Mouse (Mus musculus) forebrain, embryonic 14.5 days (tissue): ENCODE data around the gene Nudt1. TPM values are rescaled to one million over a fixed set of nuclear protein-coding genes. Genes with fewer than 3 reads are reported as not detected.

Experiments used
- ATAC-seq: fragments of 200-750 bp; cut with Nextera tagmentation; 2 replicates; pipeline ENCODE4 v1.8.0; 2017; ENCODE audit warnings: mild to moderate bottlenecking, moderate library complexity
- DNase-seq: peaks from one replicate; pipeline ENCODE4 v3.0.0-alpha.2; 2015; ENCODE audit warnings: low spot score
- H3K27ac ChIP-seq: fragments of 300-500 bp; sonication (generic); 2 replicates; pipeline ENCODE4 v1.5.1; 2014; ENCODE audit warnings: low read depth, mild to moderate bottlenecking, control low read depth, low read length, moderate library complexity
- H3K27me3 ChIP-seq: fragments of 300-500 bp; sonication (generic); replicated peaks from 2 replicates; pipeline ENCODE4 v1.6.1; 2014; ENCODE audit warnings: low read length, control low read depth, mixed read lengths; ENCODE audit not compliant: control insufficient read depth, insufficient read depth
- H3K36me3 ChIP-seq: fragments of 300-500 bp; sonication (generic); 2 replicates; pipeline ENCODE4 v1.6.1; 2014; ENCODE audit warnings: low read length, control low read depth; ENCODE audit not compliant: control insufficient read depth, insufficient read depth
- H3K4me1 ChIP-seq: fragments of 300-500 bp; sonication (generic); 2 replicates; pipeline ENCODE4 v1.6.1; 2014; ENCODE audit warnings: antibody characterized with exemption, low read length, control low read depth; ENCODE audit not compliant: control insufficient read depth, insufficient read depth
- H3K4me2 ChIP-seq: fragments of 300-500 bp; sonication (generic); 2 replicates; pipeline ENCODE4 v1.6.1; 2014; ENCODE audit warnings: mild to moderate bottlenecking, control low read depth, low read length
- H3K4me3 ChIP-seq: fragments of 300-500 bp; sonication (generic); 2 replicates; pipeline ENCODE4 v1.5.1; 2014; ENCODE audit warnings: low read depth, low read length, control low read depth
- H3K9ac ChIP-seq: fragments of 300-500 bp; sonication (generic); 2 replicates; pipeline ENCODE4 v1.6.1; 2014; ENCODE audit warnings: mild to moderate bottlenecking, low read length, control low read depth, moderate library complexity
- H3K9me3 ChIP-seq: fragments of 300-500 bp; sonication (generic); replicated peaks from 2 replicates; pipeline ENCODE4 v1.6.1; 2016; ENCODE audit warnings: low read length, control low read depth, mixed read lengths; ENCODE audit not compliant: control insufficient read depth
- WGBS: fragments of 180-500 bp; shearing (Covaris S2); extraction: QIAGEN DNeasy Blood & Tissue Kit; methylation state at CpG from one replicate; pipeline ENCODE4 v1.1.7; 2014; 5-methylcytosine and 5-hydroxymethylcytosine counted together
- polyA plus RNA-seq: library from polyadenylated mRNA; unstranded; fragments of >200 nt; fragmentation: Nextera tagmentation; extraction: Ambion mirVana; gene quantifications from 2 replicates; pipeline ENCODE4 v1.2.1, GENCODE M21; 2014

Nudt1 gene
- polyA plus RNA-seq, 1 experiment from 2014 or later = 24.5 TPM

DNA sequence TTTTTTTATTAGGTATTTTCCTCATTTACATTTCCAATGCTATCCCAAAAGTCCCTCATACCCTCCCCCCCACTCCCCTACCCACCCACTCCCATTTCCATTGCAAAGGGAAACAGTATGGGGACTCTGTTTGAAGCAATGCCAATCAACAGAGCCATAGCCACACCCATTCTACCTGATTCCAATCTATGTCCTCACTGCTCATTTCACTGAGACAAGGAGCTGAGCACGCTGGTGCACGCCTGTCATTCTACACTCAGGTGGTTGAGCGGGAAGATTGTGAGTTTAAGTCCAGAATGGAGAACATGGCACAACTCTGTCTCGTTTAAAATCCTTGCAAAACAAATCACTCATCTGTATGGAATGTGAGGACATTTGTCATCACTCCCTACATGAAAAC is 11.1 kb downstream of the Nudt1 start:
- DNase-seq (no peak), ATAC-seq (no peak)
- Histone ChIP-seq H3K36me3 (peaks cover 23% of the 10 kb centered on the region; the same call in 1 of the 2 replicates), H3K9me3 (no peaks in the 10 kb centered on the region), H3K27ac (no peak overlapping the region), H3K4me3 (no peak overlapping the region), H3K9ac (no peak overlapping the region), H3K4me2 (peak overlapping the region; percentile 86), H3K27me3 (no peaks in the 10 kb centered on the region), H3K4me1 (peaks cover 6% of the 10 kb centered on the region)
- WGBS = 63% methylated on average over 4 of the region's 4 CpGs

DNA sequence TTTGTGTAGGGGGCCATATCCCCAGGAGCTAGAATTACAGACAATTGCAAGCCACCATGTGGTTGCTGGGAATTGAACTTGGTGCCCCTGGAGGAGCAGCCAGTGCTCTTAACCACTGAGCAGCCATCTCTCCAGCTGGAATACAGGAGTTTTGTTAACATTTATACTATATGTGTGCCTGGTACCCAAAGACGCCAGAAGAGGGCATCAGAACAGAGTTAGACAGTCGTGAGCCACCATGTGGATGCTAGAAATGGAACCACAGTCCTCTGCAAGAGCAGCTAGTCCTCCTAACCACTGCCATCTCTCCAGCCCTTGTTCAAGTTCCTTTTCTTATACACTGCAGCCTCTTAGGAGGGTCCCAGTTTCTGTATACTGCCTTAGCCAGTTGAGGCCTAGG is 12.2 kb downstream of the Nudt1 start:
- WGBS = 40% methylated on average over 2 of the region's 2 CpGs
- no peaks in the 10 kb centered on the region for H3K9me3 ChIP-seq

DNA sequence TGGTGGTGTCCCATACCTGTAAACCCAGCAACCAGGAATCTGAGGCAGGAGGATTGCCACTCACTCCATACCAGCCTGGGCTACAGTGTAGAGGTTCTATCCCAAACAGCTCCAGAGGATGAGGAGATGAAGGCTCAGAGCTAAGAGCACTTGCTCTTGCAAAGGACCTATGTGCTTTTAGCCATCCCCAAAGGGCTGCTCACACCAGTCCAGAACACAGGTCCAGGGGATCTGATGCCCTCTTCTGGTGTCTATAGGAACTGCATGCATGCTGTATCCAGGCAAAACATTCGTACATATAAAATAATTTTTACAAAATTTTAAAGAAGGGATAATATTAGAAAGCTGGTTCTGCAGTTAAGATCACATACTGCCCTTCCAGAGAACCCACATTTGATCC is 15.2 kb downstream of the Nudt1 start:
- Histone ChIP-seq H3K4me3 (no peak overlapping the region), H3K4me2 (no peak overlapping the region), H3K27ac (no peak overlapping the region), H3K36me3 (peaks cover 14% of the 10 kb centered on the region; the same call in 1 of the 2 replicates), H3K9me3 (no peaks in the 10 kb centered on the region), H3K9ac (no peak overlapping the region), H3K27me3 (no peaks in the 10 kb centered on the region), H3K4me1 (no peaks in the 10 kb centered on the region)
- DNase-seq (peak; percentile 51), ATAC-seq (no peak)
- 87% methylated on average over 1 of the region's 1 CpGs for WGBS

More for the DNA sequence above, 12.2 kb downstream of the Nudt1 start:
- DNase-seq (peak; percentile 29), ATAC-seq (no peak)
- H3K27ac ChIP-seq = no peak overlapping the region
- H3K27me3 ChIP-seq = no peaks in the 10 kb centered on the region
- no peak overlapping the region for H3K9ac ChIP-seq
- H3K4me3 ChIP-seq = no peak overlapping the region
- H3K4me1 ChIP-seq = peaks cover 6% of the 10 kb centered on the region
- no peak overlapping the region for H3K4me2 ChIP-seq
- H3K36me3 ChIP-seq = peaks cover 23% of the 10 kb centered on the region; the same call in 1 of the 2 replicates

DNA sequence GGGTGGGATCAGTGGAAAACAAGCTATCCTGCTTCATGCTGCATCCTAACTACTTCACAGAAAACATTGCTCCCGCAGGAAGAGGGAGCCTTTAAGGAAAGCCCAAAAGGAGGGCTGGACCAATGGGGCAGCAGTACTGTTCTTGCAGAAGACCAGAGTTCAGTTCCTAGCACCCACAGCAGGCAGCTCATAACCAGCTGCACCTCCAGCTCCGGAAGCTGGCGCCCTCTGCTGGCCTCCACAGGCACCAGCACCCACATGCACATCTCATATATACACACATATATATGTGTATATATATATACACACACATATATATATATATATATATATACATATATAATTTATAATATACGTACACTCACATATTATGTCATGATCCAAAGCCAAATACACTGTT is 17.3 kb downstream of the Nudt1 start:
- Histone ChIP-seq H3K36me3 (peaks cover 14% of the 10 kb centered on the region; the same call in 1 of the 2 replicates), H3K4me2 (no peak overlapping the region), H3K27ac (no peak overlapping the region), H3K9me3 (no peaks in the 10 kb centered on the region), H3K4me3 (no peak overlapping the region), H3K27me3 (no peaks in the 10 kb centered on the region), H3K4me1 (no peaks in the 10 kb centered on the region), H3K9ac (no peak overlapping the region)
- DNase-seq (no peak), ATAC-seq (no peak)
- WGBS = 91% methylated on average over 4 of the region's 4 CpGs

DNA sequence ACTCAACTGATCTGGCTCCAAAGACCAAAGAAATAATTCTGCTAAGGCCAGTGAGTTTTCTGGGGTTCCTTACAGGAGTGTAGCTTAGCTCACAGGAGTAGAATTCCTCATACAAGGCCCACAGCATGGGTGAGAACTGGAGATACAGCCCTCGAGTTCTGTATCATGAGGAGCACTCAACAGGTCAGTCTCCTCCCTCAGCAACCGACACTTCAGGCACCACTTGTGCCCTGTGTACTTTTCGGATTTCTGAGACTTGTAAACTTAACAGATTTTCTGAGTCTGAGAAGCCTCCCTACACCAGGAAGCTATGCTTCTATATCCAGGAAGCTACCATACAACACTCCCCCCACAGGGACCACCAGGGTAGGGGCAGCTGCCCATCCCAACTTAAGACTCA is 18.4 kb downstream of the Nudt1 start:
- WGBS = 96% methylated on average over 3 of the region's 3 CpGs

DNA sequence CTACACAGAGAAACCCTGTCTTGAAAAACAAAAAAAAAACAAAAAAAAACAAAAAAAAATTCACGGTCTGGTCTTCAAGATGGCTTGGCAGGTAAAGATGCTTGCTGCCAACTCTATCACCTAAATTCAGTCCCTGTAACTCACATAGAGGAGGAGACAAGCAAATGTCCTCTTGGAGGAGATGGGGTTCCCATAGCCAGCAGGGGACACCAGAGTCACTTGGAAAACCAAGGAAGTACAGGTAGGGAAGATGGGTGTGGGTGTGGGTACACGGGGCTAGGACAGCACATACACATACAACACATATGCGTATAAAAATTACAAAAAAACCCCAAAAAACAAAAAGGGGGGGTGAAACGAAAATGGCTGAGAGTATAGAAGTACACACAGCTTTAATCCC is 21.4 kb downstream of the Nudt1 start:
- Histone ChIP-seq H3K9me3 (no peaks in the 10 kb centered on the region), H3K4me2 (no peak overlapping the region), H3K4me3 (no peak overlapping the region), H3K36me3 (peaks cover 20% of the 10 kb centered on the region), H3K9ac (no peak overlapping the region), H3K4me1 (no peaks in the 10 kb centered on the region), H3K27ac (no peak overlapping the region), H3K27me3 (no peaks in the 10 kb centered on the region)
- no peak for DNase-seq
- ATAC-seq = no peak
- 90% methylated on average over 4 of the region's 4 CpGs for WGBS

More for the DNA sequence above, 18.4 kb downstream of the Nudt1 start:
- ATAC-seq (no peak), DNase-seq (no peak)
- no peaks in the 10 kb centered on the region for H3K4me1 ChIP-seq
- peaks cover 22% of the 10 kb centered on the region for H3K36me3 ChIP-seq
- H3K9me3 ChIP-seq = no peaks in the 10 kb centered on the region
- H3K4me2 ChIP-seq = no peak overlapping the region
- no peak overlapping the region for H3K4me3 ChIP-seq
- no peak overlapping the region for H3K27ac ChIP-seq
- H3K27me3 ChIP-seq = no peaks in the 10 kb centered on the region
- no peak overlapping the region for H3K9ac ChIP-seq

DNA sequence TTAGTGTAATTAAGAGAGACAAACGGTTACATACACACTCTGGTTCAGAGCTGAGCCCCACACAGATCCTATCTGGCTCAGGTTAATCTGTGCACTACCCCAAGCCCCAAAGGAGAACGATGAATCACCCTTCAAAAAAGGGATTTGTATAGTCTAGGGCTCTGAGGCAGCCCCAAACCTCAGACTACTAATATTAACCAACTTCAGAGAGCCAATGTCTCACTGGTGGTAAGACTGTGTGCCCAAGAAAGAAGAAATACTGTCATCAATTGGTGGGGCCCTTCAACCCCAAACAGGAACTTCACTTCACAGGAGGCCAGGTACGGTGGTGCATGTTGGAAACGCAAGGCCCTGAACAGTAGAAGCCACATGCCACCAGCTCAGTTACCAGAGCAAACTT is 23.8 kb downstream of the Nudt1 start:
- Histone ChIP-seq H3K4me2 (no peak overlapping the region), H3K4me1 (no peaks in the 10 kb centered on the region), H3K9me3 (no peaks in the 10 kb centered on the region), H3K9ac (no peak overlapping the region), H3K4me3 (no peak overlapping the region), H3K36me3 (peaks cover 12% of the 10 kb centered on the region), H3K27ac (no peak overlapping the region), H3K27me3 (no peaks in the 10 kb centered on the region)
- WGBS = 94% methylated on average over 4 of the region's 4 CpGs
- DNase-seq (no peak), ATAC-seq (no peak)

DNA sequence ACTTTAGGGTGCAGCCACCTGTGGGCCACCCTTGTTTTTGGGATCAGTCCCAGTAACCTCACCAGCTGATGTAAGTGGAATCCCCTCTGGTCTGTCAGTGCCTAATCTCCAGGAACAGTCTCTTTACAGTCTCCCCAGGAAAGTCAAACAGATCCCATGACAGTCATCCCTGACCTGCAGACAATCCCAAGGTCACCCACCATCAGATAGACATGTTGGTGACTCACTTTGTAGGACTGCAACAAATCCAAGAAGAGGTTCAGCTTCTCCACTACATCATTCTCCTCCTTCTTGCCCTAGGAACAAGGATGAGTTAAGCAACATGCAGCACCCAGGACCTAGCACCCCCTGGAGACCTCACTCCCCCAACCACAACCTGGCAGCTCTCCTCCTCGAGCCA is 24.6 kb downstream of the Nudt1 start:
- H3K36me3 ChIP-seq = peaks cover 8% of the 10 kb centered on the region
- H3K4me3 ChIP-seq = no peak overlapping the region
- H3K4me2 ChIP-seq = no peak overlapping the region
- no peak overlapping the region for H3K27ac ChIP-seq
- no peak for ATAC-seq
- no peak for DNase-seq
- H3K9ac ChIP-seq = no peak overlapping the region
- WGBS = 82% methylated on average over 1 of the region's 1 CpGs
- H3K9me3 ChIP-seq = no peaks in the 10 kb centered on the region
- no peaks in the 10 kb centered on the region for H3K4me1 ChIP-seq
- H3K27me3 ChIP-seq = no peaks in the 10 kb centered on the region

DNA sequence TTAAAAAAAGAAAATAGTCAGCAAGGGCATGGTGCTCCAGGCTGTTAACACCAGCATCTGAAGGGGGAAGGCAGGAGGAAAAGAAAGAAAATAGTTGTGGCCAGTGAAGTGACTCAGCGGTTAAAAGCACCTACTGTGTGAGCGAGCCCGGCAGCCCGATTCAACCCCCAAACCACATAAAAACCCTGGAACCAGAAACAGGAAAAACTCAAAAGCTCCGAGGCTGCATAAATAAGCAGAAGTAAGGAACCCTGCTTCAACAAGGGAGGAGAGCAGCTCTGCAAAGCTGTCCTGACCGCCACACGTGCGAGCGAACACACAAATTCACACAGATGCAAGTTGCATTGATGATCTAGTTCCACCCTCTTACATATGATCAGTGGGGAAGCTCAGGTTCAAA is 28.4 kb downstream of the Nudt1 start:
- Histone ChIP-seq H3K4me1 (no peaks in the 10 kb centered on the region), H3K36me3 (peaks cover 35% of the 10 kb centered on the region), H3K4me3 (no peak overlapping the region), H3K27ac (no peak overlapping the region), H3K4me2 (no peak overlapping the region), H3K27me3 (no peaks in the 10 kb centered on the region), H3K9me3 (no peaks in the 10 kb centered on the region), H3K9ac (no peak overlapping the region)
- DNase-seq (no peak), ATAC-seq (no peak)
- 94% methylated on average over 9 of the region's 9 CpGs for WGBS
